Mouse (Mus musculus) splenic B cell, adult 2 months (primary cell): ENCODE measurements at regions not wholly inside any gene's neighbourhood (a gene's known extent, or its start where the extent isn't known, plus 50 kb on each side); places are given as distances from the start of the nearest gene placed in this dataset.

Experiments
- DNase-seq: peaks from one replicate; pipeline ENCODE4 v3.0.0-alpha.2; 2011; ENCODE audit warnings: low read depth, low spot score
- H3K27me3 ChIP-seq: 2 replicates; pipeline ENCODE4 v1.6.1; 2012; ENCODE audit warnings: mild to moderate bottlenecking, low read length, moderate library complexity, mixed read lengths; ENCODE audit not compliant: control insufficient read depth, poor library complexity, insufficient read depth, severe bottlenecking
- H3K36me3 ChIP-seq: 2 replicates; pipeline ENCODE4 v1.6.1; 2012; ENCODE audit warnings: mild to moderate bottlenecking, low read length, moderate library complexity, mixed read lengths; ENCODE audit not compliant: control insufficient read depth, poor library complexity, insufficient read depth, severe bottlenecking

DNA sequence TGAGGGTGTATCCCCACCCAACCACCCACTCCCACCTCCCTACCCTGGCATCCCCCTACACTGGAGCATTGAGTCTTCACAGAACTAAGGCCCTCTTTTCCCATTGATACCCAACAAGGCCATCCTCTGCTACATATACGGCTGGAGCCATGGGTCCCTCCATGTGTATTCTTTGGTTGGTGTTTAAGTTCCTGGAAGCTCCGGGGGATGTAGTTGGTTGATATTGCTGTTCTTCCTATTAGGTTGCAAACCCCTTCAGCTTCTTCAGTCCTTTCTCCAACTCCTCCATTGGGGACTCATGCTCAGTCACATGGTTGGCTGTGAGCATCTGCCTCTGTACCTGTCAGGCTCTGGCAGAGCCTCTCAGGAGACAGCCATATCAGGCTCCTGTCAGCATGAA is 335.6 kb downstream of the 1500009L16Rik start:
- Histone ChIP-seq H3K27me3 (no peaks in the 10 kb centered on the region), H3K36me3 (no peaks in the 10 kb centered on the region)
- no peak for DNase-seq

DNA sequence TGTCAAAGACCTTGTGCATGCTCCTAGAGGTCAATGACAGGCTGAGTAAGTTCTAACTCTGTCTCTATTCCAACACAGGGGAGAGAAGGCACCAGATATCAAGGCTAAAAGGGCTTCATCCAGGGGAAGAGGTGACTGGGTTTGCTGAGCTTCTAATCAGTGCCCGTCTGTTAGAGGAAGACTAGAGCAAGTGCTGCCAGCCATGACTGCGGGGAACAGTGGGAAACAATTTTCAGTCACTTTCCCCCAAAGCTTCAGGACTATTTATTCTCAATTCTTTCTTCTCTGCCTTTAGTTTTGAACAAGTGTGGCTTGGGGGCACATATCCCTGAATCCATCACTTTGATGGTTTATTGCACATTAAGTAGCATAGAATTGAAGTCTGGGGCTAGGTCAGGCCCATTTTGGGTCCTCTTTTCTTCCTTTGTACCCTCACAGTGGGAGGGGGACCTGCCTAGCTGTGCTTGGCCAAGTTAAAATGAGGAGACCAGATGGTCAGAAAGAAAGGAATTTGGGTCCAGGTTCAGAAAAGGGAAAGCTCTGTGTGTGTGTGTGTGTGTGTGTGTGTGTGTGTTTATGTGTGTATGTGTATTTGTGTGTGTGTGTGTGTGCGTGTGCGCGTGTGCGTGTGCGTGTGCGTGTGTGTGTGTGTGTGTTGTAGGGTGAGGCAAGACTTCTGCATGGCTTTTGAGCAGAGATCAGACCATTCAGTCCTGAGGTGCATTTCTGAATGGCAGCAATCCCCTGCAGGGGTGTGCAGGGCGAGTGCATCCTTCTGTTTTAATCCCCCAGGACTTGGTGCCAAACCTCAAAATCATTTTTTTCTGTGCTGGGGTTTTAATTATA is 337.2 kb downstream of the 1500009L16Rik start:
- H3K27me3 ChIP-seq: no peaks in the 10 kb centered on the region
- H3K36me3 ChIP-seq: no peaks in the 10 kb centered on the region
- DNase-seq: no peak

DNA sequence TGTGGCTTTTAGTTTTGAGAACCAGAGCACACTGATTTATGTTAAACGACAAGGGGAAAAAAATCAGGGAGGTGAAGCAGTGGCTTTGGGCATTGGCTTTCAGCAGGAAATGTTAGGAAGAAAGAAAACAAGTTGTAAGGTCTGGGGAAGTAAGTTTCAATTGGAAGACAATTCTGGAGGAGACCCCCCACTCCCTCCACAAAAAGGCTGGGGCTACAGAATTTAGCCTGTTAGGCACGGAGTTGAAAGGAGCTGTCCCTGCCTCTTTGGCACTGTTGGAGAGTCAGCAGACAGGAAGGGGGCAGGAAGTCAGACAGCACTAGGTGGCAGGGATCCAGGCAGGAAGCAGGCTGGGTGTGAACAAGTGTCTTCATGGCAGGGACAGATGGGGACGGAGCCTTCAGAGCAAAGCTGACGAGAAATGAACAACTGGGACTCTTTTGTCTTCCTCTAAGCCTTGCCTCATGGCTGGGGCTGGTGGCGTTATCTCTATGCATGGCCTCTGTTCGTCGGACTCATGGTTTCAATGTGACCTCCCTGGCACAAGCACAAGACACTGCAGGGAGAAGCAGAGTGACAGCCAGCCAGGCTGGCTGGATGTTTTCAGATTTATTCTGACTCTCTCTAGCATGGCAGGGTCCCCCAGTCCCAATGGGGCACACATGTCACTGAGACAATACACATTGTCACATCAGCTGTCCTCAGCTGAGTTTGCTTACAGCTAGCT is 338.0 kb downstream of the 1500009L16Rik start:
- H3K36me3 ChIP-seq: no peaks in the 10 kb centered on the region
- no peak for DNase-seq
- no peaks in the 10 kb centered on the region for H3K27me3 ChIP-seq

DNA sequence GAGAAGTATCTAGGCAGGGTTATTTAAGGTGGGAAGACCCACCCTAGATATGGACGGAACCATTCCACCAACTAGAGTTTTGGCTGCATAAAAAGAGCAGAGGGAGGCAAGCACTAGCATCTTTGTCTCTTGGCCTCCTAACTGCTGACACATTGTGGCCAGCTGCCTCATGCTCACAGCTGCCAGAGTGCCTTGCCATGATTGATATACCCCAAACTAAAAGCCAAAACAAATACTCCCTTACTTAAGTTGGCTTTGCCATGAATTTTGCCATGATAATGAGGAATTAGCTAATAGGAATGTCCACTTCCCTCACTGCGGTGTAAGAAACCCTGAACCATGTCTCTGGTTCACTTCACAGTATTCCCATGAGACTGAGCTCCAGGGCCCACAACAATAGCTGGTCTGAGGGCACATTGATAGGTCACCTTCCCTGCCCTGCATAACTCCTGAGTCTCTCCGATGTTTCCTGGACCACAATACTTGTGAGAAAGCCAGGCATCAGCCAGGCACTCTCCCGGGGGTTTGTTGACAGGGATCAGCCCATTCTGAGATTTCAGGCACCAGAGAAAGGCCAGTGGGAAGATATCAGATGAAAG is 344.5 kb downstream of the 1500009L16Rik start:
- Histone ChIP-seq H3K36me3 (no peaks in the 10 kb centered on the region), H3K27me3 (no peaks in the 10 kb centered on the region)
- no peak for DNase-seq

DNA sequence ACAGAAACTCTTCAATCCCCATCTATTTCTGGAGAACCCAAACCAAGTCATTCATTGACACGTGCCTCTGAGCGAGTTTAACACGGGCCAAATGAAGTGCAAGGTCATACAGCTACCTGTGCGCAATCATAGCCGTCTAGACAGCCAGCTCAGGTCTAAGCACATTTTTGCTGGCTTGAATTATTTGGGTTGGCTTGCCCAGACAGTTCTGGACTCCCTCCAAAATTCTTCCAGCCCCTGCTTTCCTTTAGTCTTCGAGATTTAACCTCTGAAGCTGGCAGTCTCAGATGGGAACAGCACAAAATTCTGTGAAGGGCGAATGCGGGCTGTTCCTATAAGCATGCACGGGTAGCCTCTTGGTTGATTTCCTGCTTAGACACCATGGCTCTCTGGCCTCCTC is 347.1 kb downstream of the 1500009L16Rik start:
- Histone ChIP-seq H3K36me3 (no peaks in the 10 kb centered on the region), H3K27me3 (no peaks in the 10 kb centered on the region)
- DNase-seq: no peak

DNA sequence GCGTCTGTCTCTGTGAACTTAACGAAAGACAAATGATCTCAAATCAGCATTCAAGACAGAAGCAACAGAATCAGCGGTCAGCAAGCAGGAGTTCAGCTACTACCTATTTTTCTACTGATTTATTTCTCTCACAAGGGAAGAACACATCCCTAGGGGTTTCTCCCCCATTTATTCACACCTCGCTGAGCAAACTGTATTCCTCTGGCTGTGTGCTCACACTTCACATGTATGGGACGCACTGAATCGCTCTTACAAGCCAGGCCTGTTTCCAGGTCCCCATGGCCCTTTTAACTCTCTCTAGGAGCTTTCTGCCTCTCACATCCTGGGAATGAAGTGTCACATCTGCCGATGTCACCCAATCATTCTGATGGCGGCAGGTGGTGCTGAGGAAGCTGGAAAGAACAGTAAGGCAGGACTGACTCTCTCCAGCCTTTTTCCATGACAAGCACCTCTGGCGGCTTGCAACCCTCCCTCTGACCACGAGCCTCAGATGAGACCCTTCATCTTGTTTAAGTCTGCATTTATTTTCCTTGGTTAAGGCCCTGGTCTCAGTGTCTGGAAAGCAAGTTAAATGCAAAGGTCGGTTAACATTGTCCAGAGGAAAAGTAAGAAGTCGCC is 350.3 kb downstream of the 1500009L16Rik start:
- no peak for DNase-seq
- Histone ChIP-seq H3K36me3 (no peaks in the 10 kb centered on the region), H3K27me3 (no peaks in the 10 kb centered on the region)

DNA sequence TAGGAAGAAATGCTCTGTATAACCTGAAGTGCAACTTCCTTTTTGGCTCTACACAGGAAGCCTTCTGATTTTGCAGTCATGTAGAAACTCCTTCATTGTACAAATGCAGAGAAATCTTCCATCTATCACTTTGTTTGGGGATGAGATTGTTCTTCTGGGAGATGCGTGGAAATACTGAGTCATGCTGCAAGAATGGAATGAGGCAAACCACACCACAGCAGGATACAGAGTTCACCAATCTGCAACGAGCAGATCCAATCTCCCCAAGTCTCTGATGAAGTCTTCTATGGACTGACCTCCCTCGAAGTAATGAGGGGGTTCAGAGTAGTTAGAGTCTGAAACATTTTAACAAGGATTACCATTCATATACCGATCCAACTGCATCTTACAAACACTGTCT is 352.9 kb downstream of the 1500009L16Rik start:
- Histone ChIP-seq H3K27me3 (no peaks in the 10 kb centered on the region), H3K36me3 (no peaks in the 10 kb centered on the region)
- DNase-seq: no peak

DNA sequence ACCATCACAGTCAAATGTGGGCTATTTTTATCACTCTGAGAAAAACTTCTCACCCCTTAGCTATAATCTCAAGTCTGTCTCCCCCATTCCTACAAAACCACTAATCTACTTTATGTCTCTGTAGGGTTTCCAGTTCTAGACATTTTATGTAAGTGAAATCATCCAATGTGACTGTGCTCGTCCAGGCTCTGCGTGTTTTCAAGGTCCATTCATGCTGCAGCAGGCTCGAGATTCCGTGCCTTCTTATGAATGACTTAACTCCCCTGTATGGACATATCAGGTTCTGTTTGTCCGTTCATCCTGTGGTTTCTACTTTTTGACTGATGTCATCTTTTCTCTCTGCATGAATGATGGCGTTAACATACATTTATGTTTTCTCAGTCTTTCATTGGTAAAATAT is 357.6 kb downstream of the 1500009L16Rik start:
- no peaks in the 10 kb centered on the region for H3K36me3 ChIP-seq
- no peak for DNase-seq
- no peaks in the 10 kb centered on the region for H3K27me3 ChIP-seq

DNA sequence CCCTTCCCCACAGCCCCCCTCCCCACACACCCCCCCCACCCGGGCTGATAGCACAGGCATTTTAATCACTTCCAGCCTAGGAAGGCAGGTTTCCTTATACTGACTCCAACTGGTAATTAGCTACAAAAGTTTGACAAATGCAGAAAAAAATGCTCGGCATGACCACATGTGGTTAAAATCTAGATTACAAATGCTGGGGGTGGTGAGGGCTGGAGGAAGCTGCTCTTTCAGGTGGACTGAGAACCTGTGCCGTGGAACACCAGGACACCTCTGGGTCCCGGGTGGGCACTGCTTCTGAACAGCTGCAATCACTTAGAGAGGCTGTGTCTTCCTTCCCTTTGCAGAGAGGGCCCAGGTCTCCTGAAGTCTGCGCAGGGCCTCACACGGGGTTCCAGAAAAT is 358.7 kb downstream of the Nuak1 start:
- no peaks in the 10 kb centered on the region for H3K27me3 ChIP-seq
- H3K36me3 ChIP-seq: no peaks in the 10 kb centered on the region
- DNase-seq: no peak

DNA sequence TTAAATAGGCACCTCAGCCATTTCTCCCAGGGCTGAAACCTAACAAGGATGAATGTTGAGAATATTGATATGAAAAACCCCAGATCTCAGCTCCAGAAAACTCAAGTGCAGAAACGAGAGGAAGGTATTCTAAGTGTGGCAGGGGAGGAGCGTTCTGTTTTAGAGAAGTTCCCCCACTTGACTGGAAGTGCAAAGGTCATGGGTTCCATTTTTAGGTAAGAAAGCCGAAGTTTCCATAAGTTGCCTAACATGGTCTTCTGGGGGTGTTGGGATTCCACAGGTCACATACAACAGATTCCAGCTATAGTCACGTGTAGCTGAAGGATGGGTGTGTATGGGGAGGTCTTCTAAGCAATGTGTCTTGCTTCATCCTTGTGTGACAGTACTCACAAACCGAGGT is 352.9 kb downstream of the Nuak1 start:
- DNase-seq: peak; percentile 11
- no peaks in the 10 kb centered on the region for H3K36me3 ChIP-seq

DNA sequence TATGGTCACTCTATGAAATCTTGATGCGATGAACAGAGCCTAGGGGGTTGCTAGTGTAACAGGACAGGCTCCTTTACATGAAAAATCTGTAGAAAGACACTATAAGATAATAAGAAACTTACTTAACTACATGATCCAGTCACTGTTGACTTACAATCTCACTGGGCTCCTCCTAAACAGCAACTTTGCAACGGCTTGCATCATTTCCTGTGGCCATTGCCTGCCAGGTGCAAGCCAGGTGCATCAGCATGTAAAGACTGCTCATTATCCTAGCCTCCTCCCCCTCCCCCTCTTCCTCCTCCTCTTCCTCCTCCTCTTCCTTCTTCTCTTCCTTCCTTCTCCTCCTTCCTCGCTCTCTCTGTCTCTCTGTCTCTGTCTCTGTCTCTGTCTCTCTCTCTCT is 352.5 kb downstream of the Nuak1 start:
- peak; percentile 26 for DNase-seq
- no peaks in the 10 kb centered on the region for H3K27me3 ChIP-seq
- H3K36me3 ChIP-seq: no peaks in the 10 kb centered on the region

More for the DNA sequence above, 352.9 kb downstream of the Nuak1 start:
- H3K27me3 ChIP-seq: no peaks in the 10 kb centered on the region

DNA sequence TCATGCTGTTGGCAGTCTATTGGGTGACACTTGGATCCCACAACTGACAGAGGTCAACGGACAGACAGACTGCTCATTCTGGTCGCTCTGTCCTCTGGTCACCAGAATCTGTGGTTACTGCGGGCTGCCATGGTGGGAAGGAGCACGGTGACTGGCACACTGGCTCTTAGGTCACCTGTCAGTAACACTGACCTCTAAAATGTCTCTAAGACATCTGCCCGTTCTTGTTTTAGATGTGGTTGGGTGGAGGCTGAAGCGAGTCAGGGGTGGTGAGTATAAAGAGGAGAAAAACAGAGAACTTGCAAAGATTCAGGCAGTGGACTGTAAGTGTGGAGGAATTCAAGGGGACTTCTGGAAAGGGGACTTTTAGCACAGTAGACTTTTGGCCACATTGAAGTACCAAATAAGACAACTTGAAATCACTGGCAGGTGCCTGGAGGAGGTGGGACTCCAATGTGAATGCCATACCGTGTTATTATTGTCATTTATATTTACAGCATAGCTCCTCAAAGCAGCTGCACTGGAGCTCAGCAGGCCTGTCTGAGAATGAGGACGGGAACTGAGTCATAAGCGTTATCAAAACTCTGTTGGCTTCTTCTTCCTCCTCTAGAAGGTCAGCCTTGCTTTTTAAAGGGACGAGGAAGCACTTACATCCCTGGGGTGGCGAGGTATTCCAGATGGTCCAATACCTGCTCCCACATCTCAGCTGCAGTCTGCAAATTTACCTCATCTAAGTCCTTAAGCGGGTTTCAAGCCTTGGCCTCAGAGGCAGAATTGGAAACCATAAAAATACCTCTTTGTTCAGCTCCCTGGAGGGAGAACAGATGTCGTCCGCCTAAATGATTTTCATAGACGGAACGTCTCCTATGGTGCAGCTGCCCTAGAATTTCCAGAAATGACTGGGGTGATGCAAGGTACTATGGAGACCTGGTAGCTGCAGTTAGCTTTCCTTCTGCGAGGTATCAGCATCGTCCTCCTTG is 351.3 kb downstream of the Nuak1 start:
- no peaks in the 10 kb centered on the region for H3K27me3 ChIP-seq
- no peak for DNase-seq
- no peaks in the 10 kb centered on the region for H3K36me3 ChIP-seq

DNA sequence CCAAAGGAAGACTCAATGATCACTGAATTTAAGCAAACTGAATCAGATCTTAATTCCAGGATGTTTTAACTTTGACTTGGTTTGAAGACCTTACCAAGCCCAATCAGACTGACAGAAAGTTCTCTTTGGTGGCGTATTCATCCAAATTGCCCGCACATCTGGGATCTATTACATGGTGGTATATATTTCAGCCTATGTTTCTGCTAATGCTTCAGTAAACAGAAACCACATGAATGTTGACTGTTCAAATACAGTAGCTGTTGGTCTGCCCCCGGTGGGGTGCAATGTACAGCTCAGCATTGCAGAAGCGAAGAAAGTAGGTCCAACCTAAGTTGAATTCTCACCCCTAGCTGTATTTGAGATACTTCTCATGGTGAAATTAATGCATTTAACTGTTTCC is 346.5 kb downstream of the Nuak1 start:
- H3K36me3 ChIP-seq: no peaks in the 10 kb centered on the region
- H3K27me3 ChIP-seq: no peaks in the 10 kb centered on the region
- DNase-seq: no peak

DNA sequence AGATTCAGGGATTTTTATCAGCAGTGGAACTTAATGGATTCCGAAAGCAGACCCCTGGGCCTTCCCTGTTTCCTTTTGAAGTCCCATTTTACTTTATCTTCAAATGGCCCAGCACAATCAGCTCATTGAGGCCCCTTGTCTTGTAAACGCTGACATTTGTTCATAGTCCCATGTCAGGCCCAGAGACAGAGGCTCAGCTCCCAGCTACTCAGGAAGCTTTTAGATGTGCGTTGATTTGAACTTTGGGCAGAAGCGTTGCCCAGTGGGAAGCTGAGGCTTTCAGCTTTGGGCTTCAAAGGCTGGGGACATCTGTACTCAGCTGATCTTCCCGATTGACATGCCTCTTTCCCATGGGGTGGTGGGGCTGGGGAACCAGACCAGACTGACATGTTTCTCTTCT is 343.2 kb downstream of the Nuak1 start:
- H3K27me3 ChIP-seq: no peaks in the 10 kb centered on the region
- H3K36me3 ChIP-seq: no peaks in the 10 kb centered on the region
- DNase-seq: no peak
